Mouse (Mus musculus): Measurements from ENCODE around the gene Wdr46.
"Not testable (repeated sequence)": the region's sequence is repeated elsewhere in the genome, so short reads cannot be mapped to it uniquely, and the experiment has no call there.

Wdr46 gene

GRCm38 (mm10) chr17:33952015-33952414 lies 11.6 kb downstream of the Wdr46 start:
- in situ Hi-C loops (cut with MboI) = not testable (repeated sequence)

- in situ Hi-C loops (cut with MboI) = no loop called here
These were observed 12.4 kb downstream of the Wdr46 start for GRCm38 (mm10) chr17:33952879-33953278.

GRCm38 (mm10) chr17:33953310-33953709 lies 12.8 kb downstream of the Wdr46 start:
- in situ Hi-C loops (cut with MboI) = no loop called here

DNA sequence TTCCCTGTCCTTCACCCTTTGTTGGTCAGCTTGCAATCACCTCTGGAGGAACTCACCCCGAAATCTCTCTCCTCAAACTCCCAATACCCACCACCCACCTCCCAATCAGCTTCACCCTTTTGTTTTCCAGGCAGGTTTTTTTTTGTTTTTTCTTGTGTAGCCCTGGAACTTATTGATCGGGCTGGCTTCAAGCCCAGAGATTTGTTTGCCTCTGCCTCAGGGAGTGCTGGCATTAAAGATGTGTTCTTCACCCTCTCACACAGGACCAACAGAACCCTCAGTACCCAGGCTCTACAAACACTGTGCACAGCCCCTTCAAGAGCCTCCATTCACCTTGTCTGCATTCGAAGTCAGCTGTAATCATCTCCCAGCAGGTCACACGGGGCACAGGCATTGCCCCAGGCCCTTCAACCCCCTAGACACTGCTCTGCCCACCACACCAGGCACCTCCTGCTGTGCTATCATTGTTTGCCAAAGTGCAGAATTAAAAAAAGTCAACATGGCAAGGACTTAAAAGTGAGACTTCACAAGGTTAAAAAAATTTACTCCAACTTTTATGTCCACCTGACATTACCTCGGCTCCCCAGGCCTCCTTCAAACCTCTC lies 13.6 kb downstream of the Wdr46 start:
- in situ Hi-C loops (cut with MboI) = no loop called here

- in situ Hi-C loops (cut with MboI) = no loop called here
These were observed 14.4 kb downstream of the Wdr46 start for GRCm38 (mm10) chr17:33954646-33955554.

DNA sequence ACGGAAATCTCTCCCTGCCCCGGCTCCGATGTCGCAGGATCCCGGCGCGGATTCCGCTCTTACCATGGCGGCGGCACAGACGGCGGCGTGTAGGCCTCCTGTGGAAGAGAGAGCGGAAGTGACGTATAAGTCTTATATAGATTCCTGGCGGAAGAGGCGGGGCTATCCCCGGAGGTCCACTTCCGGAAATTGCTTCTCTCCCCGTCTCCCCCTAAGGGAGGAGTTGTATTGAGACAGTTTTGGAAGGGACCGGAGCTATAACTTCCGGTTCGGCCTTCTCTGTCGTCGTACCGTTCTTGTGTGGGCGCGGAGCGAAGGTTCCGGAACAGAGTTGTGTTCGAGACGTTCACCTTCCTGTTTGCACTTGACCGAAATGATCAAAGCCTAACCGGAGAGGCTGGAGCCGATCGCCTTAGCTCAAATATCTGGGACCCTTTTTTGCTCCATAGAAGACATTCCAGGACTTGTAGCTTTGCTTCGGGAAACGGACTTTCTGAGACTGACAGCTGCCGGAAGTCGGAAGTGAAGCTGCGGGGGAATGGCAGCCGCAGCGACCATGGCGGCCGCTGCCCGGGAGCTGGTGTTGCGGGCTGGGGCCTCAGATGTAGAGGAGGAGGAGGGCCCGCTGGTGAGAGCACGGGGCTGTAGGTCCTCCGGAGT lies 15.2 kb downstream of the Wdr46 start, which contains the start of the genes Vps52 and Rps18:
Vps52 (plus strand) TSS at position 258 of the 660 bp plus-strand sequence.
Rps18 (minus strand) TSS at position 447 of the 660 bp plus-strand sequence.
- in situ Hi-C loops (cut with MboI) = no loop called here

DNA sequence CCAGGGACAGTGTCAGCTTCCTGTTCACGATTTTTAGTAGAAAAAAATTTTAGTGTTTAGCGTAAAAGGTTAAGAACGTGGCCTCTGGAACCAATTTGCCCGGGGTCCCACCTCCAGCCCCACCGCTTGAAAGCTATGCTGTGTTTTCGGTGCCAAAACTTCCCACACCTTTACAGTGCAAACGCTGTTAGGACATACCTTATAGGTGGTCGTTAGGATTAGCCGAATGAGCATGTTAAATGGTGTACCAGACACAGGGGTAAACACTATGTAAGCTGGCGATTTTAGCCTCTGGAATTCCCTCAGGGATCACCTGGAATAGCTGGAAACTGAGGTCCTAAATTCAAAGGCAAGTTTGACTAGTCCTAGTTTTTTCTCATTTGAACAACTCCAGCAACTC lies 15.9 kb downstream of the Wdr46 start:
- in situ Hi-C loops (cut with MboI) = no loop called here

DNA sequence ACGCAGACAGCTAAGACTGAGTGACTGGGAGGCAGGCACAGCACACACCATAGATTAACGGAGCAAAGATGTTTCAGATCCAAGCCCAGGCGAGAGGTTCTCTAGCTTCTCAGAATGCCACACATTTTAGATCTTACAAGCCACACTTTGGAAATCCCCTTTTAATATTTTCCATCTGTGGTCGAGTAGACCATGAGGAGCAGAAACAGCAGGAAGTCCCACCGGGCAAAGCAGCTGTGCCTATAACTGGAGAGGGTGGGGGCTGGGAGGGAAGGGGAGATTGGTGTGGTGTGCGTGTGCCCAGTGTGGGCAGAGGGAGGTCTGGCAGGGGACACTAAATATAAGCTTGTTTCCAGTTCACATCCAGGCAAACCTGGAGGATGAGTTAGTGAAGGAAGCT lies 17.0 kb downstream of the Wdr46 start:
- in situ Hi-C loops (cut with MboI) = no loop called here

DNA sequence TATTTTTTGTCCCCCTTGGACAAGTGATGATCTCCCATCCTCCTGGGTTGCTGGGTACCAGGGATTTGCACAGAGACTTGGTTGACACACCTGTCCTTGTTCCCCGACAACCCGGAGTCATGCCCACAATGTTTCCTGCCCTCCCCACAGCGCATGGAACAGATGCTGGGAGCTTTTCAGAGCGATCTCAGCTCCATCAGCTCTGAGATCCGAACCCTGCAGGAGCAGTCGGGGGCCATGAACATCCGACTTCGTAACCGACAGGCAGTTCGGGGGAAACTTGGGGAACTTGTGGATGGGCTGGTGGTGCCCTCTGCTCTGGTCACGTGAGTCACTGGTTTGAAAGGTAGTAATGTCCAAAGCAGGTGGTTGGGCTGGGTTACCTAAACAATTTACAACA lies 18.0 kb downstream of the Wdr46 start:
- in situ Hi-C loops (cut with MboI) = no loop called here

- in situ Hi-C loops (cut with MboI) = no loop called here
These were observed 18.7 kb downstream of the Wdr46 start for GRCm38 (mm10) chr17:33959135-33959534.

DNA sequence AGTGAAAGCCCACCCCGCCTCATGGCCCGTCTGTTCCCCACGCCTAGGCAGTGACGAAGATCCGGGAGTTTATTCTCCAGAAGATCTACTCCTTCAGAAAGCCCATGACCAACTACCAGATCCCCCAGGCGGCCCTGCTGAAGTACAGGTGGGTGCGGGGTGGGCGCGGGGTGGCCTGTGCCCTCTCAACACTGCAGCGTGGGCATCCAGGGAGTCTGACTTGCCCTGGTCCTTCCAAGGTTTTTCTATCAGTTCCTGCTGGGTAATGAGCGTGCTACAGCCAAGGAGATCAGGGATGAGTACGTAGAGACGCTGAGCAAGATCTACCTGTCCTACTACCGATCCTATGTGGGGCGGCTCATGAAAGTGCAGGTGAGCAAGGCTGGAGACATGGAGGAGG lies 19.5 kb downstream of the Wdr46 start:
- in situ Hi-C loops (cut with MboI) = no loop called here

- in situ Hi-C loops (cut with MboI) = no loop called here
These were observed 22.4 kb downstream of the Wdr46 start for GRCm38 (mm10) chr17:33962876-33963275.

DNA sequence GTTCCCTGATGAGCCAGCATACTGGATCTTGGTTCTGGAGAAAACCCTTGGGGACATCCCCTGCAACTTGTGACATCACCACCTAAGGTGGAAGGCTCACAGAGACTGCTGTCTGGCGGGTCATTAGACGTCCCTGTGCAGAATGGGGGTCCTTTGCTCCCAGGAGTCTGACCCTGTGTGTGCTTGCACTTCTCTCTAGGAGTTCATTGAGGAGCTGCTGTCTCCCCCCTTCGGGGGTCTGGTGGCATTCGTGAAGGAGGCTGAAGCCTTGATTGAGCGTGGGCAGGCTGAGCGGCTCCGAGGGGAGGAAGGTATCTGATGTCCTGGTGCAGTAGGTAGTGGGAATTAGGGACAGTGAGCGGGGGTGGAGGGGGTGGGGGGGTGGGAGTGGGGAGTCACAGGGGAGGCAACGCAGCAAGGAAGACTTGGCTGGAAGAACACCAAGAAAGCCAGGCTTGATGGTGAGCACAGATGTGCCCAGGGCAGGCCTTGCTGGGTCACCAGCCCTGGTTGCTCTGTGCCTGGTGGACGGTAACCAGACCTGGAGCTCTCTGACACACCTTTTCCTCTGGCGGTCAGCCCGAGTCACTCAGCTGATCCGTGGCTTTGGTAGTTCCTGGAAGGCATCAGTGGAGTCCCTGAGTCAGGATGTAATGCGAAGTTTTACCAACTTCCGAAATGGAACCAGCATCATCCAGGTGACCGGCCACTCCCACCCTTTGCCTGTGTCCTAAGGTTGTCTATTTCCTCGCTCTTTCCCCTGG lies 24.8 kb downstream of the Wdr46 start:
- in situ Hi-C loops (cut with MboI) = no loop called here

GRCm38 (mm10) chr17:33965846-33966550 lies 25.5 kb downstream of the Wdr46 start:
- in situ Hi-C loops (cut with MboI) = no loop called here

DNA sequence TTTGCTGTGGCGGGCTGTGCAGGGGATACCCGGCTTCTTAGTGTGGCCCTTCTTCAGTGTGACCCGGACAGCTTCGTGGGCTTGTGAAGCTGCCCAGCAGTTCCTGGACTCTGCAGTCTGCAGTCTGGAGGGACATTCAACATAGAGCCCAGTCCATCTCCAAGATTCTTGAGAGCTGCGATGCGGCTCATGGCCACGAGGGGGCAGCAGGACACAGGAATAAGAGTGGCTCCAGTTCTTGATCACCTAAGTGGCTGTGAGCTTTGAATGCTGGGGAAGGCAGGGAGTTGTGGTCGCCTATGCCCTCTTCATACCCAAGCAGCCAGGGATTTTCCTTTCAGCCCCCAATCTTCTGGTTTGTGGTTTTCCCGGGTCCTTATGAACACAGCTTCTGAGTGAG lies 28.0 kb downstream of the Wdr46 start:
- in situ Hi-C loops (cut with MboI) = no loop called here

DNA sequence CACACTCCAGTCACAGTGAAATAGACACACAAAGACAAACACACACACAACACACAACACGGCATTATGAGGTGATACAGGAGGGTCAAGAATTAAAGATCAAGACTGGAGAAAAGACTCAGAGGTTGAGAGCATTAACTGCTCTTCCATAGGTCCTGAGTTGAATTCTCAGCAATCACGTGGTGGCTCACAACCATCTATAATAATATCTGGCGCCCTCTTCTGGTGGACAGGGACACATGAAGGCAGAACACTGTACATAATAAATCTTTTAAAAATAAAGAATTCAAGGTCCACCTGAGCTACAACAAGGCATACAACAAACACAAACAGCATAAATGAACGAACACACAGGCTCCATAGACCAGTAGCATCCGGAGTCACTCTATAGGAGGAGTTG lies 28.5 kb downstream of the Wdr46 start:
- in situ Hi-C loops (cut with MboI) = no loop called here

DNA sequence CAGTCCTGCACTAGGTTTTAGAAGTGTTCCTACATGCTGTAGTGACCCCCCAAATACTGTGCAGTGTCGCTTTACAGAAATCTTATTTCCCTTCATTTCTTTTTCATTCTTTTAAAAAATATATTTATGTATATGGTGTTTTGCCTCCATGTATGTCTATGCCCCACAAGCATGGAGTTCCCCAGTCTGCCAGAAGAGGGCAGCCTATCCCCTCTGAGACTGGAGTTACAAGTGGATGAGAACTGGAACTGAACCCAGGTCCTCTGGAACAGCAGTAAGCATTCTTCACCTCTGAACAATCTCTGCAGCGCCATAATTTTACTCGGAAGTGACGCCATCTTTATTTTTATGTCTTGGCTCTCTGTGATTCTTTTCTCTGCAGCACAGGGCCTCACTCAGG lies 28.9 kb downstream of the Wdr46 start:
- in situ Hi-C loops (cut with MboI) = no loop called here

DNA sequence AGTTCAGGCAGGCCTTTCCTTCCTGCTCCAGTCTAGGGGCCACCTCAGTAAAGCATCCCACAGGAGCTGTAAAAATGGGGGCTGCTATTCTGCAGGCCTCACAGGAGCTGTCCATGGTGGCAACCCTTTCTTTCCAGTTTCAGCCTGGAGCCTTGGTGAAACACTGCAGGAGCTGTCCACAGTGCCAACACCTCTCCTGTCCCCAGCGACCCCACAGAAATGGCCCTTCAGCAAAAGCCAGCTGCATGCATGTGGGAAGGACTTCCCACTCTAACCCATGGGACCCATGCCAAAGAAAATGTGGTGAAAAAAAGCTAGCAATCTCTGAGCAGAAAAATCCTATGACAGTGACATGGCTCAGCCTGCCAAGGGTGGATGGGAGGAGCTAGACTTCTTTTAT lies 32.2 kb downstream of the Wdr46 start:
- in situ Hi-C loops (cut with MboI) = no loop called here

- in situ Hi-C loops (cut with MboI) = no loop called here
These were observed 33.1 kb downstream of the Wdr46 start for GRCm38 (mm10) chr17:33973572-33973971.

DNA sequence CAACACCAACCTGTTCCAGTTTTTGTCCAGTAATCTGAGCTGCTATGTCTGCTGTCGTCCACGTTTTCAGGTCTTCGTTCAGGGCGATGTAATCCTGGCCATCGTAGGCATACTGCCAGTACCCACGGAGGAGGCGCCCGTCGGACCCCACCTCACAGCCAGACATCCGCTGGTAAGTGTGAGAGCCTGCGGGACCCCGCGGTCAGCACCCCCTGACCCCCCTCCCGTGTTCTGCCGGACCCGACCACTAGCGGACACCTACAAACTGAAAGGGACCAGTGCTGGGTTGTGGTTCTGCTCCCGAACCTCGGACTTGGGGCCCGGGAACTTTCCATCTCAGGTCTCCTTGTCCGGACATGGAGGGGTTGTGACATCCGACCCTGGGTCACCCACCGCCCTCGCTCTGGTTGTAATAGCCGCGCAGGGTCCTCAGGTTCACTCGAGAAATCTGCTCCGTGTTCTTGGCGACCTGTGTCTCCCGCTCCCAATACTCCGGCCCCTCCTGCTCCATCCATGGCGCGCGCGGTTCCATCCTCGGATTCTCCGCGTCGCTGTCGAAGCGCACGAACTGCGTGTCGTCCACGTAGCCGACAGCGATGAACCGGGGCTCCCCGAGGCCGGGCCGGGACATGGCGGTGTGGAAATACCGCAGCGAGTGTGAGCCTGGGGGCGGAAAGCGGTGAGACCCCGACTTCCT lies 37.5 kb downstream of the Wdr46 start:
- in situ Hi-C loops (cut with MboI) = no loop called here

DNA sequence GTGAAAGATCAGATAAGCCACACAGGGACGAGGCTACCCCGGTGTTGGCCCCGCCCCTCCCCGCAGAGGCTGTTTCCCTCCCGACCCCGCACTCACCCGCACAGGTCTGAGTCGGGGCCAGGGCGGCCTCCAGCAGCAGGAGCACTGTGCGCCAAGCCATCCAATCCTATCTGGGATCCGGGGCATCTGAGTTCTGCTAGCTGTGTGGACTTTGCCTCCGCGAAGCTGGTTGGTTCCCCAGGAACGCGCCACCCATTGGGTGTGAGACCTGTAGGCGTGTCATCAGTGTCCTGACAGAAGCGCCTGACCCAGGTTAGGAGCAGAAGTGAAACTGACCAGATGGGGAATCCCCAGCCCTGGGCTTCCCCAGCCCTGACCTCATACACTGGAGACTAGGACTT lies 38.2 kb downstream of the Wdr46 start:
- in situ Hi-C loops (cut with MboI) = no loop called here

Measured in mature B cell (primary cell).